Mouse (Mus musculus): ENCODE measurements at regions not wholly inside any gene's neighbourhood (a gene's known extent, or its start where the extent isn't known, plus 50 kb on each side); places are given as distances from the start of the nearest gene placed in this dataset.

DNA sequence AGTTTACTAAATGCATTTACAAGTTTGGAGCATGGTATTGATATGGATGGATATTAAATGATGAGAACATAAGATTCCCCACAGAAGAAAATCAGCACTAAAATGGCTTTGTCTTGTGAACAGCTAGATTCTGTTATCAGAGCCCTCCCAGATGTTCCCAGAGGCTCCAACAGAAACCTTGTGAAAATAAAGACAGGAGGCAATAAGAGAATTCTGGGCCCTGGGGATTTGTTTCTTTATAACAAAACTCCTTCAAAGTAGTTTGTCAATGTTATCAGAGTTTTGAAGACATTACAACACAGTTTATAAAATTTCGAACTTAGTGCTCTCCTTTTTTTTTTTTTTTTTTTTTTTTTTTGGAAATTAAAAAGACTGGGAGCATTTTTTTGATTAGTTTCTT, 56.8 kb upstream of the Dcn start:
- ATAC-seq (ENCODE audit: insufficient number of reproducible peaks, low FRiP score, low TSS enrichment): no peak

DNA sequence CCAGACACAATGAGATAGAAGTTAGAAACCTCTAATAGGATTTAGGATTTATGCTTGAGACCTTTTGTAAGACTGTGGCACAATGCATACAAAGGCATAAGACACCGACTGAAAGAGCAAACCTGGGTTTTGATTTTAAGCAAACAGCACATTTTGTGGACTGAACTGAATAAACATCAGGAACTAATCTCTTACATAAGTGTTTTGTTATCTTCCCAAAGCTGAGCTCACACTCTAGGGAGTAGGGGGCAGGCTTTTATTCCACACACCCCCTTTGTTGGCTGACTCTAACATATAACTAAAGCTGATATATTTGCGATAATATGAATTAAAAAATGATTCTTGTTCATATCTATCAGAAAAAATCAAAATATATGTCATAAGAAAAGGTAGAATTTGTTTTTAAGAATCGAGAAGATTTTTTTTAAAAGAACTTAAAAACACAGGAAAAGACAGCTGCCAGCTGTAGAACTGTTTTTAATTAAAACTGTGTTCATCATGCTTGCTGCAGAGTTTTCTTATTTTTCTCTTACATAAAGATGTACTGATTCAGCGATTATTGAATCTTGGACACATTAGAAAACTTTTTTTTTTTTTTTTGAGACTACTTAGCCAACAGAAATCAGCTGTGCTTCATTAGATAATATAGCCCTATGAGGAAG, 56.2 kb upstream of the Dcn start:
- ATAC-seq (ENCODE audit: insufficient number of reproducible peaks, low FRiP score, low TSS enrichment): no peak

Measured in cerebellum, adult (tissue).